Mouse (Mus musculus) hindbrain, embryonic 15.5 days (tissue): Measurements from ENCODE around the gene Bean1. TPM values are rescaled to one million over a fixed set of nuclear protein-coding genes. Genes with fewer than 3 reads are reported as not detected.

ENCODE experiments used
- ATAC-seq: fragments of 200-750 bp; cut with Nextera tagmentation; 2 replicates; pipeline ENCODE4 v1.8.0; 2017; ENCODE audit warnings: low read depth, moderate number of reproducible peaks, moderate TSS enrichment; ENCODE audit not compliant: low FRiP score
- H3K27ac ChIP-seq: fragments of 300-500 bp; sonication (generic); replicated peaks from 2 replicates; pipeline ENCODE4 v1.5.1; 2015; ENCODE audit warnings: mild to moderate bottlenecking, inconsistent platforms
- H3K27me3 ChIP-seq: fragments of 300-500 bp; sonication (generic); 2 replicates; pipeline ENCODE4 v1.6.1; 2015; ENCODE audit warnings: control low read depth, inconsistent platforms
- H3K36me3 ChIP-seq: fragments of 300-500 bp; sonication (generic); 2 replicates; pipeline ENCODE4 v1.6.1; 2015; ENCODE audit warnings: control low read depth, inconsistent platforms
- H3K4me1 ChIP-seq: fragments of 300-500 bp; sonication (generic); replicated peaks from 2 replicates; pipeline ENCODE4 v1.6.1; 2015; ENCODE audit warnings: control low read depth, inconsistent platforms
- H3K4me2 ChIP-seq: fragments of 300-500 bp; sonication (generic); 2 replicates; pipeline ENCODE4 v1.6.1; 2015; ENCODE audit warnings: moderate library complexity, mild to moderate bottlenecking, inconsistent platforms
- H3K4me3 ChIP-seq: fragments of 300-500 bp; sonication (generic); 2 replicates; pipeline ENCODE4 v1.5.1; 2015; ENCODE audit warnings: mild to moderate bottlenecking, inconsistent platforms
- H3K9ac ChIP-seq: fragments of 300-500 bp; sonication (generic); 2 replicates; pipeline ENCODE4 v1.6.1; 2015; ENCODE audit warnings: inconsistent platforms
- H3K9me3 ChIP-seq: fragments of 300-500 bp; sonication (generic); 2 replicates; pipeline ENCODE4 v1.6.1; 2016; ENCODE audit warnings: control low read depth, inconsistent platforms
- WGBS: fragments of 180-500 bp; shearing (Covaris S2); methylation state at CpG from one replicate; pipeline ENCODE4 v1.1.7; 2015; 5-methylcytosine and 5-hydroxymethylcytosine counted together
- polyA plus RNA-seq: library from polyadenylated mRNA; unstranded; fragments of >200 nt; fragmentation: Nextera tagmentation; extraction: Ambion mirVana; gene quantifications from 2 replicates; pipeline ENCODE4 v1.2.1, GENCODE M21; 2015

Gene Bean1
- 7.1 and 7.4 TPM in 2 replicates for polyA plus RNA-seq

- H3K27ac ChIP-seq: peak within 1 kb of the TSS; percentile 64
- WGBS: 2% methylated on average over 67 of the region's 87 CpGs
- peak within 1 kb of the TSS; percentile 80 for H3K9ac ChIP-seq
Observed at GRCm38 (mm10) chr8:104170118-104171049, at the start of gene Bean1. TSS of gene Bean1 (plus strand) at chr8:104170442.

GRCm38 (mm10) chr8:104121640-104122416 lies 48.4 kb upstream of the Bean1 start:
- H3K36me3 ChIP-seq: no peaks in the 10 kb centered on the region
- H3K4me3 ChIP-seq: no peak overlapping the region
- no peak overlapping the region for H3K9ac ChIP-seq
- no peaks in the 10 kb centered on the region for H3K9me3 ChIP-seq
- H3K27me3 ChIP-seq: no peaks in the 10 kb centered on the region
- H3K4me2 ChIP-seq: no peak overlapping the region
- no peak overlapping the region for H3K27ac ChIP-seq
- no peaks in the 10 kb centered on the region for H3K4me1 ChIP-seq
- ATAC-seq: no peak
- WGBS: 88% methylated on average over 12 of the region's 12 CpGs

More at GRCm38 (mm10) chr8:104170118-104171049, at the start of gene Bean1:
- Histone ChIP-seq H3K27me3 (peaks cover 9% of the 10 kb centered on the region; the same call in 1 of the 2 replicates), H3K4me2 (peak within 1 kb of the TSS; percentile 94), H3K4me3 (peak within 1 kb of the TSS; percentile 77), H3K36me3 (no peaks in the 10 kb centered on the region), H3K9me3 (no peaks in the 10 kb centered on the region), H3K4me1 (peaks cover 15% of the 10 kb centered on the region)
- peak; percentile 84 for ATAC-seq

DNA sequence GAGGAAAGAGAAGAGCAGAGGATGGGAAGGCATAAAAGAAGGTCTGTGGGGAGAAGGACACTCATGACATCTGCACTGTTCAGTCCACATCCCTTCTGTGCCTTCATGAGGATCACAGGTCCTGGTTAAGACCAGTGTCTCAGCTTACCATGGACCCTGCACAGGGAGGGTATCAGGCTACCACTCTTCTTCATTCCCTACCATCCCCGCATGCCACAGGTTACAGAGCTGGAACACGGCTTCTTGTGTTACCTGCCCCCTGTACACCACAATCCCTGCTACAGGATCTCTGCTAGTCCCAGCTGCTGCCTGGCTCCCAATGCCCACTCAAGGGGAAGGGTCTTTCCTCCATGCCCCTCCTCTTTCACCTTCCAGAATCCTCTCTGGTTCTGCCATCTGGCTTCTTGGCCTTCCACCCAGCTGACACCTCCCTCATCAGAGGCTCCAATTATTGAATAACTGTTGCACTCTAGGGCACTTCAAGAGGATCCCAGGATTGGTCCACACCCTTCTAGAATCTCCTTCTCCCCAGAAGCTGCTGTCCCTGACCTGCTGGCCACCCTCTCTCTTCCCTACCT lies 47.1 kb upstream of the Bean1 start:
- Histone ChIP-seq H3K9ac (no peak overlapping the region), H3K4me1 (no peaks in the 10 kb centered on the region), H3K4me2 (no peak overlapping the region), H3K36me3 (no peaks in the 10 kb centered on the region), H3K9me3 (no peaks in the 10 kb centered on the region), H3K27ac (no peak overlapping the region), H3K4me3 (no peak overlapping the region), H3K27me3 (no peaks in the 10 kb centered on the region)
- 93% methylated on average over 2 of the region's 2 CpGs for WGBS
- ATAC-seq: no peak

DNA sequence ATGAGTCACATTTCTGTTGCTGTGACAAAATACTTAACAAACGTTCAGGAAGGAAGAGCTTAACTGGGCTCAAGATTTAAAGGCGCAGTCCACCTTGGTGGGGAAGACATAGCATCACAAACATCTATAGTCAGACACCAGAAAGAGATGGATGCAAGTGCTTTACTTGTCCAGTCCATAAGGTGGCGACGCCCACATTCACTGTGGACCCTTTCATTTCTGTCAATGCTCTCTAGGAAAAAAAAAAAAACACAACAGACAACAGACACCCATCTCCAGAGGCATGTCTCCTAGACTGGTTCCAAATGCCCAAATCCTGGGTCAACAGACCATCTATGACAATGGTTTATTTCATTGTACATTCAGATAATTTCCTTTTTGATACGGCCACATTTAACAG lies 45.7 kb upstream of the Bean1 start:
- Histone ChIP-seq H3K9ac (no peak overlapping the region), H3K4me3 (no peak overlapping the region), H3K27me3 (no peaks in the 10 kb centered on the region), H3K27ac (no peak overlapping the region), H3K4me1 (no peaks in the 10 kb centered on the region), H3K9me3 (no peaks in the 10 kb centered on the region), H3K4me2 (no peak overlapping the region), H3K36me3 (no peaks in the 10 kb centered on the region)
- ATAC-seq: no peak
- 88% methylated on average over 5 of the region's 5 CpGs for whole genome bisulfite sequencing

DNA sequence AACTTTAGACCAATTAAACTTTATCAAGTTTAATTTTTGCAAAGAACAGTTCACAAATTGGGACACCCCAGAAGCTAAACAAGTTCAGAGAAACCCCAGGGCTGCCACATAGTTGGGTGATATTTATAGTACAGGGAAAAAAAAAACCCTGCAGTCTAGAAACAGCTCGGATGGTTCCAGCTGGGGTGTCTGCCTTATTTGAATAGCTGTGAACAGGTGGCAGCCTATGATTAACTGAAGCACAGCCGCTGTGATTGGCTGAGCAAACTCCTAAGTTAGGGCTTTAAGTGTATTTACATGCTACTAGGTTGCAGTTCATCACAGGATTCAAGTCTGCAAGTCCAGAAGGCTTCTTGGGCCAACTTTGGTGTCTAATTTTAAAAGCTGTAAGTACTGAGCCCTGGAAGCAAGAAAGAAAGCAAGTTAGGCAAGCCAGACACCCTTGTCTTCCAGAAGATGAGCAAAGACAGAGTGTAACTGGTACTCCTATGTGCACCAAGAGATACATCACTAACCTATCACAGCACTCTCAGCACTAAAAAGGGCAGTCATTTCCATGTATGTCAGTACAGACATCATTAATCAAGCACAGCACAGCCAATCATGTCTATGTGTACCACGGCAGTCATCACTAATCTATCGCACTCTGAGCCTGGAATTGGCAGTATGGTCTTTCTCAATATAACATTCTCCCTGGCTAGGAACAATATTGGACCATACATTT lies 42.9 kb upstream of the Bean1 start:
- Histone ChIP-seq H3K9ac (no peak overlapping the region), H3K27ac (no peak overlapping the region), H3K27me3 (no peaks in the 10 kb centered on the region), H3K4me1 (no peaks in the 10 kb centered on the region), H3K36me3 (no peaks in the 10 kb centered on the region), H3K9me3 (no peaks in the 10 kb centered on the region), H3K4me2 (no peak overlapping the region), H3K4me3 (no peak overlapping the region)
- no peak for ATAC-seq
- WGBS: 71% methylated on average over 4 of the region's 4 CpGs

DNA sequence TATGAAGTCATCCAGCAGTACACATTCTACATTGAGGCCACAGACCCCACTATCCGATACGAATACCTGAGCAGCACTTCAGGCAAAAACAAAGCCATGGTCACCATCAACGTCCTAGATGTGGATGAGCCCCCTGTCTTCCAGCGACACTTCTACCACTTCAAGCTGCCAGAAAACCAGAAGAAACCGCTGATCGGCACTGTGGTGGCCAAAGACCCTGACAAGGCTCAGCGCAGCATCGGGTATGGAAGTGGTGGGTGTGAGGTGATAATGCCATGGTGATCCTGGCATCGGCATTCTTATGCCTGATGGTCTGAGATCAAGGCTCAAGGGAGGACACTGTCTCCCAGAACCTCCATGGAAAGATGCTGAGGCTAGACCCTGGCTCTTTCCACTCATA lies 39.3 kb upstream of the Bean1 start:
- no peak overlapping the region for H3K4me2 ChIP-seq
- no peak for ATAC-seq
- no peaks in the 10 kb centered on the region for H3K27me3 ChIP-seq
- 98% methylated on average over 9 of the region's 9 CpGs for WGBS
- H3K4me1 ChIP-seq: no peaks in the 10 kb centered on the region
- no peak overlapping the region for H3K9ac ChIP-seq
- no peaks in the 10 kb centered on the region for H3K9me3 ChIP-seq
- no peak overlapping the region for H3K4me3 ChIP-seq
- H3K36me3 ChIP-seq: no peaks in the 10 kb centered on the region
- no peak overlapping the region for H3K27ac ChIP-seq

GRCm38 (mm10) chr8:104131414-104131975 lies 38.7 kb upstream of the Bean1 start:
- no peaks in the 10 kb centered on the region for H3K27me3 ChIP-seq
- H3K4me3 ChIP-seq: no peak overlapping the region
- H3K27ac ChIP-seq: no peak overlapping the region
- ATAC-seq: no peak
- H3K4me2 ChIP-seq: no peak overlapping the region
- no peak overlapping the region for H3K9ac ChIP-seq
- no peaks in the 10 kb centered on the region for H3K4me1 ChIP-seq
- H3K9me3 ChIP-seq: no peaks in the 10 kb centered on the region
- 87% methylated on average over 7 of the region's 7 CpGs for WGBS
- no peaks in the 10 kb centered on the region for H3K36me3 ChIP-seq

- H3K27ac ChIP-seq: no peak overlapping the region
- H3K27me3 ChIP-seq: no peaks in the 10 kb centered on the region
- no peaks in the 10 kb centered on the region for H3K36me3 ChIP-seq
- no peak for ATAC-seq
- H3K4me2 ChIP-seq: no peak overlapping the region
- H3K4me3 ChIP-seq: no peak overlapping the region
- no peak overlapping the region for H3K9ac ChIP-seq
- no peaks in the 10 kb centered on the region for H3K9me3 ChIP-seq
- WGBS: 93% methylated on average over 8 of the region's 8 CpGs
- no peaks in the 10 kb centered on the region for H3K4me1 ChIP-seq
Observed at GRCm38 (mm10) chr8:104134521-104134920, 35.7 kb upstream of the Bean1 start.

DNA sequence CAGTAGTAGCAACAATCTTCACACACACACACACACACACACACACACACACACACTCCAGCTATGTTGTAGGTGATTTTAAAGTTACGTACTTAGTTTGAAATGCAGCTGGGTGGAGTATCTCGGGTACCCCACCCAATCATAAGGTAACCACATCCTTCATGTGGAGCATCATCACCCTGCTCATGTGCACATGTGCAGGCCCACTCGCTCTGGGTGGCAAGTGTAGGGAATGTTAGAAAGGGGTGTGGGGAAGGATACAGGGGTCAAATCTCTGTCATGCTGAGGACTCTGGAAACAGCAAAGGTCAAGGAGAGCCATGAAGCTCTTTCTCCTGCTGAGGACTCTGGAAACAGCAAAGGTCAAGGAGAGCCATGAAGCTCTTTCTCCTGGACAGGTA lies 34.0 kb upstream of the Bean1 start:
- Histone ChIP-seq H3K27ac (no peak overlapping the region), H3K9ac (no peak overlapping the region)
- ATAC-seq: no peak

GRCm38 (mm10) chr8:104137636-104138035 lies 32.6 kb upstream of the Bean1 start:
- Histone ChIP-seq H3K4me2 (no peak overlapping the region), H3K27me3 (no peaks in the 10 kb centered on the region), H3K4me3 (no peak overlapping the region), H3K4me1 (no peaks in the 10 kb centered on the region), H3K36me3 (no peaks in the 10 kb centered on the region), H3K27ac (no peak overlapping the region), H3K9me3 (no peaks in the 10 kb centered on the region), H3K9ac (no peak overlapping the region)
- no peak for ATAC-seq
- WGBS: 91% methylated on average over 5 of the region's 5 CpGs

More for the DNA sequence above, 34.0 kb upstream of the Bean1 start:
- Histone ChIP-seq H3K4me1 (no peaks in the 10 kb centered on the region), H3K36me3 (no peaks in the 10 kb centered on the region), H3K9me3 (no peaks in the 10 kb centered on the region), H3K4me3 (no peak overlapping the region), H3K27me3 (no peaks in the 10 kb centered on the region), H3K4me2 (no peak overlapping the region)
- WGBS: 94% methylated on average over 3 of the region's 3 CpGs

DNA sequence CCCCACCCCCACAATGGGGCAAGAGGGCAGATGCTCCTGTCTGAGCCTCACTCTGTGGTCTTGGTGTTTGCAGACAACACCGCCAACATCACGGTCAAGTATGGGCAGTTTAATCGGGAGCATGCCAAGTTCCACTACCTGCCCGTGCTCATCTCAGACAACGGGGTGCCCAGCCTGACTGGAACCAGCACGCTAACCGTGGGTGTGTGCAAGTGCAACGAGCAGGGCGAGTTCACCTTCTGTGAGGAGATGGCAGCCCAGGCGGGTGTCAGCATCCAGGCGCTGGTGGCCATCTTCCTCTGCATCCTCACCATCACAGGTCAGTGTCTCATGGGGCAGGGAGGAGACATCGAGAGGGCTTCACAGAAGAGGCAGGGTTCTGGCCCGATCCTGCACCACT lies 29.6 kb upstream of the Bean1 start:
- H3K36me3 ChIP-seq: no peaks in the 10 kb centered on the region
- no peak overlapping the region for H3K4me3 ChIP-seq
- no peak for ATAC-seq
- no peak overlapping the region for H3K27ac ChIP-seq
- no peak overlapping the region for H3K4me2 ChIP-seq
- no peaks in the 10 kb centered on the region for H3K9me3 ChIP-seq
- H3K27me3 ChIP-seq: no peaks in the 10 kb centered on the region
- H3K9ac ChIP-seq: no peak overlapping the region
- WGBS: 91% methylated on average over 13 of the region's 13 CpGs
- no peaks in the 10 kb centered on the region for H3K4me1 ChIP-seq
